Mouse (Mus musculus) kidney, adult 2 months (tissue): ENCODE results near the gene Tmprss6.

Source experiments
- CTCF ChIP-seq: fragments of 200-500 bp; conservative IDR thresholded peaks from 2 replicates; pipeline ENCODE4 v1.5.1; 2011; ENCODE audit warnings: low read depth, mild to moderate bottlenecking, control low read depth, low read length, moderate library complexity, mixed read lengths; ENCODE audit not compliant: insufficient read depth, insufficient read length
- POLR2A ChIP-seq: fragments of 200-500 bp; IDR thresholded peaks from one replicate; pipeline ENCODE4 v1.6.1; 2011; ENCODE audit warnings: low read depth, low read length, control low read depth

DNA sequence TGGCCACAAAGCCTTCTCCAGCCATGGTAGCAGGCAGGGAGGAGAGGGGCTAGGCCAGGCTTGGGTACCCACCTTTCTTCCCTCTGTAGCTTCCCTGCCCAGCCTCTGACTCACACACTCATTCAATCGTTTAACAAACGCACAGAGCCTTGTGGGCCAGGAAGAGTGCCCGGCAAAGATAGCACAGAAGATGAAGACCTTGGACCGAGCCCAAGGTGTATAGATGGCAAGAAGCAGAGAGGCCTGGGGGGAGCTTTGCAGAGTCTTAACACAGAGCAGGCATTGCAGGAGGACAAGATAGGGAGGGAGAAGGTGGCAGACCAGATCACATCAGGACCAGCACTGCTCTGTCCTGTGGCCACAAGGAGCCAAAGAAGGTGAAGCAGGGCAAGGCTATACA lies 13.3 kb downstream of the Tmprss6 start:
- TF ChIP-seq POLR2A (no peak), CTCF (no peak)
